In genomic region chr4:138700184-138700982, GRCm38 (mm10) we compare ENCODE assay signal across 8 mouse cellular contexts. TPM values are rescaled to one million over a fixed set of nuclear protein-coding genes. Genes with fewer than 3 reads are reported as not detected.
DNase-seq lines count a peak whose midpoint lies in the region; ATAC-seq and TF ChIP-seq lines count a peak whose summit lies in the region.

No protein-coding gene starts in this region.

- H3K27me3 ChIP-seq in forebrain, embryonic 15.5 days, result no peaks in the 10 kb centered on the region
- no peaks in the 10 kb centered on the region for H3K27me3 ChIP-seq in kidney, postnatal 0 days (ENCODE audit: insufficient read depth, low read length)

- 28% methylated on average over 15 of the region's 15 CpGs for WGBS in forebrain, embryonic 15.5 days
- WGBS in kidney, postnatal 0 days, result 29% methylated on average over 15 of the region's 15 CpGs

- peak; percentile 91 for TF ChIP-seq CTCF in kidney, postnatal 0 days (IDR thresholded peaks at IDR 0.05; ENCODE audit: low read depth)

- no peak overlapping the region for H3K4me3 ChIP-seq in forebrain, embryonic 15.5 days
- H3K4me3 ChIP-seq in kidney, postnatal 0 days (replicated peaks; ENCODE audit: low read depth, low read length), result no peak overlapping the region

- no peaks in the 10 kb centered on the region for H3K9me3 ChIP-seq in forebrain, embryonic 15.5 days
- H3K9me3 ChIP-seq in kidney, postnatal 0 days (replicated peaks; ENCODE audit: low read length), result no peaks in the 10 kb centered on the region

- H3K4me2 ChIP-seq in forebrain, embryonic 15.5 days (replicated peaks), result no peak overlapping the region
- no peak overlapping the region for H3K4me2 ChIP-seq in kidney, postnatal 0 days (ENCODE audit: low read length)

- peak; percentile 44 to 76 for DNase-seq in heart, adult 18-20 months
- no peak for DNase-seq in heart, adult 11 months
- peak; percentile 51 for DNase-seq in CD4-positive helper T cell, adult 2 months (ENCODE audit: low read depth, low spot score)
- peak; percentile 52 for DNase-seq in cerebellum, adult 11 months
- DNase-seq in kidney, postnatal 0 days (ENCODE audit: low spot score), result peak; percentile 89
- DNase-seq in lung, postnatal 25 days (ENCODE audit: low spot score), result peak; percentile 45
- DNase-seq in right cerebral cortex, postnatal 4 days, result peak; percentile 59

- H3K4me1 ChIP-seq in forebrain, embryonic 15.5 days, result peaks cover 12% of the 10 kb centered on the region
- no peaks in the 10 kb centered on the region for H3K4me1 ChIP-seq in kidney, postnatal 0 days (replicated peaks; ENCODE audit: insufficient read depth, low read length)

- H3K9ac ChIP-seq in forebrain, embryonic 15.5 days (replicated peaks), result no peak overlapping the region
- H3K9ac ChIP-seq in kidney, postnatal 0 days (ENCODE audit: low read depth, low read length), result no peak overlapping the region

- no peak overlapping the region for H3K27ac ChIP-seq in forebrain, embryonic 15.5 days (replicated peaks)
- H3K27ac ChIP-seq in kidney, postnatal 0 days, result no peak overlapping the region

- ATAC-seq in forebrain, embryonic 15.5 days (replicated peaks), result peak; percentile 72; the same call in 1 of the 2 replicates
- ATAC-seq in kidney, postnatal 0 days (replicated peaks; ENCODE audit: low FRiP score, low read depth), result peak; percentile 68

- no peaks in the 10 kb centered on the region for H3K36me3 ChIP-seq in forebrain, embryonic 15.5 days
- no peaks in the 10 kb centered on the region for H3K36me3 ChIP-seq in kidney, postnatal 0 days (ENCODE audit: insufficient read depth, low read length)

RNA-seq across cellular contexts. Expression of gene Pla2g2c, which starts 24.2 kb away (rescaled TPM):
- total RNA-seq in heart, adult 18-20 months (2021), result under 1 TPM; 0.15 to 0.18 TPM
- polyA plus RNA-seq in forebrain, embryonic 15.5 days (2015; fragmentation: Nextera tagmentation; extraction: Ambion mirVana), result 0.34 TPM in 1 of 2 replicates, not detected in the other
- 0.86 and 0.89 TPM in 2 replicates for polyA plus RNA-seq in kidney, postnatal 0 days (2015; fragmentation: Nextera tagmentation; extraction: Ambion mirVana)

RNA-seq across cellular contexts. Expression of gene Ubxn10, which starts 36.6 kb away (rescaled TPM):
- 1 to 10 TPM; 1.9 to 2.7 TPM for total RNA-seq in heart, adult 18-20 months (2021)
- polyA plus RNA-seq in forebrain, embryonic 15.5 days (2015; fragmentation: Nextera tagmentation; extraction: Ambion mirVana), result 2.0 and 3.2 TPM in 2 replicates
- polyA plus RNA-seq in kidney, postnatal 0 days (2015; fragmentation: Nextera tagmentation; extraction: Ambion mirVana), result 1.5 and 1.7 TPM in 2 replicates

RNA-seq across cellular contexts. Expression of gene Pla2g2f, which starts 57.0 kb away (rescaled TPM):
- total RNA-seq in heart, adult 18-20 months (2021), result under 1 TPM; 0.28 to 0.37 TPM
- polyA plus RNA-seq in forebrain, embryonic 15.5 days (2015; fragmentation: Nextera tagmentation; extraction: Ambion mirVana), result 0.08 TPM in 1 of 2 replicates, not detected in the other
- not detected in 2 replicates for polyA plus RNA-seq in kidney, postnatal 0 days (2015; fragmentation: Nextera tagmentation; extraction: Ambion mirVana)
